Mouse (Mus musculus) liver, embryonic 14.5 days (tissue): ENCODE results near the gene Fnbp1. TPM values are rescaled to one million over a fixed set of nuclear protein-coding genes. Genes with fewer than 3 reads are reported as not detected.

Experiments
- ATAC-seq: fragments of 200-750 bp; cut with Nextera tagmentation; 2 replicates; pipeline ENCODE4 v1.8.0; 2017; ENCODE audit warnings: moderate number of reproducible peaks, mild to moderate bottlenecking, moderate library complexity; ENCODE audit not compliant: insufficient read depth
- DNase-seq, 3 experiments: peaks; one replicate each; pipeline ENCODE4 v3.0.0-alpha.2; 2012 to 2013; ENCODE audit warnings: low read depth in 3 of 3, low spot score in 3 of 3
- H3K27ac ChIP-seq: fragments of 300-500 bp; sonication (generic); 2 replicates; pipeline ENCODE4 v1.5.1; 2014; ENCODE audit warnings: moderate library complexity, mild to moderate bottlenecking, control low read depth, inconsistent platforms
- H3K27me3 ChIP-seq: fragments of 300-500 bp; sonication (generic); 2 replicates; pipeline ENCODE4 v1.6.1; 2014; ENCODE audit warnings: mild to moderate bottlenecking, low read length, moderate library complexity; ENCODE audit not compliant: control insufficient read depth, insufficient read depth
- H3K36me3 ChIP-seq: fragments of 300-500 bp; sonication (generic); replicated peaks from 2 replicates; pipeline ENCODE4 v1.6.1; 2014; ENCODE audit warnings: low read depth; ENCODE audit not compliant: control insufficient read depth, insufficient read depth
- H3K4me1 ChIP-seq, 2 experiments: fragments of 200-500 bp in 1 of 2; fragments of 300-500 bp in 1 of 2; sonication (generic) in 1 of 2; replicated peaks; 2 replicates each; pipeline ENCODE4 v1.6.1; 2012 to 2014; ENCODE audit warnings: antibody characterized with exemption in 1 of 2, inconsistent platforms in 1 of 2, low read length in 1 of 2; ENCODE audit not compliant: control insufficient read depth in 2 of 2, insufficient read depth in 2 of 2
- H3K4me2 ChIP-seq: fragments of 300-500 bp; sonication (generic); 2 replicates; pipeline ENCODE4 v1.6.1; 2014; ENCODE audit warnings: low read depth, mild to moderate bottlenecking, control low read depth, moderate library complexity
- H3K4me3 ChIP-seq, 2 experiments: fragments of 200-500 bp in 1 of 2; fragments of 300-500 bp in 1 of 2; sonication (generic) in 1 of 2; 2 replicates each; pipeline ENCODE4 v1.5.1; 2012 to 2014; ENCODE audit warnings: low read depth in 2 of 2, low read length in 2 of 2, mild to moderate bottlenecking in 2 of 2, control low read depth in 1 of 2, inconsistent platforms in 1 of 2, moderate library complexity in 1 of 2; ENCODE audit not compliant: insufficient read depth in 1 of 2
- H3K9ac ChIP-seq: fragments of 300-500 bp; sonication (generic); replicated peaks from 2 replicates; pipeline ENCODE4 v1.6.1; 2014; ENCODE audit warnings: mild to moderate bottlenecking, control low read depth, moderate library complexity
- H3K9me3 ChIP-seq: fragments of 300-500 bp; sonication (generic); 2 replicates; pipeline ENCODE4 v1.6.1; 2016; ENCODE audit warnings: low read length, mixed read lengths; ENCODE audit not compliant: control insufficient read depth
- CTCF ChIP-seq: IDR thresholded peaks from 2 replicates; pipeline ENCODE4 v1.5.1; 2016; ENCODE audit warnings: antibody characterized with exemption, low read depth, control low read depth
- EP300 ChIP-seq: IDR thresholded peaks from 2 replicates; pipeline ENCODE4 v1.6.1; 2016; ENCODE audit warnings: antibody characterized with exemption, low read depth
- WGBS: fragments of 180-500 bp; shearing (Covaris S2); extraction: QIAGEN DNeasy Blood & Tissue Kit; methylation state at CpG from one replicate; pipeline ENCODE4 v1.1.7; 2014; ENCODE audit not compliant: insufficient replicate concordance; 5-methylcytosine and 5-hydroxymethylcytosine counted together
- polyA plus RNA-seq, 2 experiments: library from polyadenylated mRNA; depleted of rRNA in 1 of 2; stranded (reverse) in 1 of 2; unstranded in 1 of 2; fragments of >200 nt; fragmentation: Nextera tagmentation in 1 of 2; extraction: Ambion mirVana in 1 of 2; gene quantifications; 2 replicates each; pipeline versions ENCODE4 v1.2.1 to v1.2.3; 2012 to 2014

Fnbp1 gene
- polyA plus RNA-seq, 2 experiments, result 3.9 to 6.4 TPM

- H3K4me1 ChIP-seq, result peaks cover 7 to 18% of the 10 kb centered on the region in 2 experiments
- no peaks in the 10 kb centered on the region for H3K36me3 ChIP-seq
- WGBS, result 18% methylated on average over 16 of the region's 16 CpGs
- H3K4me2 ChIP-seq, result peak overlapping the region; percentile 37
- H3K27me3 ChIP-seq, result peaks cover 2% of the 10 kb centered on the region; the same call in 1 of the 2 replicates
- no peak overlapping the region; the same call in 1 of the 2 replicates for H3K27ac ChIP-seq
- no peak for DNase-seq
- no peak for ATAC-seq
- peak overlapping the region; percentile 1 to 26; a peak in 3 of 4 replicates for H3K4me3 ChIP-seq
- no peaks in the 10 kb centered on the region for H3K9me3 ChIP-seq
- TF ChIP-seq CTCF, result no peak
- no peak for TF ChIP-seq EP300
- H3K9ac ChIP-seq, result no peak overlapping the region; the same call in 1 of the 2 replicates
Observed at GRCm38 (mm10) chr2:31143768-31144695, 2.2 kb upstream of the Fnbp1 start.

GRCm38 (mm10) chr2:31143326-31143725, 1.5 kb upstream of the Fnbp1 start:
- H3K9ac ChIP-seq, result no peak overlapping the region
- H3K27ac ChIP-seq, result peak overlapping the region; percentile 20; the same call in 1 of the 2 replicates
- TF ChIP-seq CTCF (no peak), EP300 (no peak)
- H3K36me3 ChIP-seq, result no peaks in the 10 kb centered on the region
- H3K4me3 ChIP-seq, result peak overlapping the region in 1 of 2 experiments; percentile 26; a peak in 3 of 4 replicates
- no peak for ATAC-seq
- H3K4me1 ChIP-seq, result peaks cover 7 to 19% of the 10 kb centered on the region in 2 experiments
- peaks cover 2% of the 10 kb centered on the region; the same call in 1 of the 2 replicates for H3K27me3 ChIP-seq
- no peak for DNase-seq
- no peaks in the 10 kb centered on the region for H3K9me3 ChIP-seq
- WGBS, result 16% methylated on average over 6 of the region's 6 CpGs
- H3K4me2 ChIP-seq, result peak overlapping the region; percentile 37

GRCm38 (mm10) chr2:31142505-31142904, 697 bp upstream of the Fnbp1 start:
- no peaks in the 10 kb centered on the region for H3K9me3 ChIP-seq
- H3K4me1 ChIP-seq, result peaks cover 7 to 19% of the 10 kb centered on the region in 2 experiments
- H3K27ac ChIP-seq, result no peak overlapping the region
- peak overlapping the region; percentile 63 to 74; a peak in 3 of 4 replicates for H3K4me3 ChIP-seq
- H3K36me3 ChIP-seq, result no peaks in the 10 kb centered on the region
- DNase-seq (no peak), ATAC-seq (no peak)
- peak overlapping the region; percentile 86 for H3K4me2 ChIP-seq
- no peak overlapping the region; the same call in 1 of the 2 replicates for H3K9ac ChIP-seq
- TF ChIP-seq CTCF (peak; percentile 45), EP300 (no peak)
- WGBS, result 26% methylated on average over 3 of the region's 3 CpGs
- H3K27me3 ChIP-seq, result peaks cover 2% of the 10 kb centered on the region; the same call in 1 of the 2 replicates

GRCm38 (mm10) chr2:31141074-31141866, 538 bp downstream of the Fnbp1 start:
- peak overlapping the region; percentile 86 for H3K4me2 ChIP-seq
- no peak for TF ChIP-seq EP300
- TF ChIP-seq CTCF, result no peak
- peaks cover 2% of the 10 kb centered on the region; the same call in 1 of the 2 replicates for H3K27me3 ChIP-seq
- H3K36me3 ChIP-seq, result no peaks in the 10 kb centered on the region
- peak overlapping the region; percentile 61 for H3K9ac ChIP-seq
- no peaks in the 10 kb centered on the region for H3K9me3 ChIP-seq
- no peak overlapping the region for H3K27ac ChIP-seq
- H3K4me3 ChIP-seq, result peak overlapping the region; percentile 63 to 74
- ATAC-seq, result peak; percentile 66
- DNase-seq, result no peak
- WGBS, result under 1% methylated on average over 78 of the region's 78 CpGs
- H3K4me1 ChIP-seq, result peaks cover 7 to 23% of the 10 kb centered on the region in 2 experiments
